Mouse (Mus musculus): ENCODE data around the gene Hmga1. TPM values are rescaled to one million over a fixed set of nuclear protein-coding genes. Genes with fewer than 3 reads are reported as not detected.

Gene Hmga1
- 653 and 658 TPM in 2 replicates for polyA plus RNA-seq (2014; fragmentation: Nextera tagmentation; extraction: Ambion mirVana)

DNA sequence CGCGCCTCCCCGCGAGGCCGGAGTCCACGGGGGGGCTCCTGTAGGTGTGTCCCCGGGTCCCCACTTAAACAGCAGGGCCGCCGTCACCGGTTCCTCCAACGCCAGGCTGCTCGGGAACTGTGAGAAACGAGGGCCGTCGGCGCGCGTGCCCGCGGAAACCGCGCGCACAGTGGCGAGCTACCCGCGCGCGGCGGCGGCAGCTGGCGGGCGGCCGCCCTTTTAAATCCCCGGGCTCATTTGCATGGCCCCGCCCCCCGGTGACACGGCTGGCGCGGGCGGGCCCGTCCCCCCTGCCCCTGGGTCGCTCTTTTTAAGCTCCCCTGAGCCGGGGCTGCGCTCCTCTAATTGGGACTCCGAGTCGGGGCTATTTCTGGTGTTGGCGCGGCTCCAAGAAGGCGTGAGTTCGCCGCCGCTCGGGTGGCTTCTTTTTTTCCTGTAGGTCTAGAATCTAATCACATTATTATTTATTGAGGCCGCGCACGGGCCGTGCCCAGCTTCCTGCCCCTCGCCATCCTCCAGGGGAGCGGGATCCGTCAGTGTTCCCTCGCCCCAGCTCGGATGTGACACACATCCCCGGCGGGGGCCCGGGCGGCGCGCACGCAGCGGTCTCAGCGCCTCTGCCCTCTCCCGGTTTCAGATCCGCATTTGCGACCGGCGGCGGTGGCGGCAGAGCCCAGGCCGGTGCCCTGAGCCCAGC lies at the start of gene Hmga1:
Gene Hmga1, plus strand, starts transcription at position 183 of the 697 bp plus-strand sequence.
- H3K4me1 ChIP-seq (ENCODE audit: control insufficient read depth, insufficient read depth, low read length): peaks cover 16% of the 10 kb centered on the region
- under 1% methylated on average over 79 of the region's 79 CpGs for WGBS

DNA sequence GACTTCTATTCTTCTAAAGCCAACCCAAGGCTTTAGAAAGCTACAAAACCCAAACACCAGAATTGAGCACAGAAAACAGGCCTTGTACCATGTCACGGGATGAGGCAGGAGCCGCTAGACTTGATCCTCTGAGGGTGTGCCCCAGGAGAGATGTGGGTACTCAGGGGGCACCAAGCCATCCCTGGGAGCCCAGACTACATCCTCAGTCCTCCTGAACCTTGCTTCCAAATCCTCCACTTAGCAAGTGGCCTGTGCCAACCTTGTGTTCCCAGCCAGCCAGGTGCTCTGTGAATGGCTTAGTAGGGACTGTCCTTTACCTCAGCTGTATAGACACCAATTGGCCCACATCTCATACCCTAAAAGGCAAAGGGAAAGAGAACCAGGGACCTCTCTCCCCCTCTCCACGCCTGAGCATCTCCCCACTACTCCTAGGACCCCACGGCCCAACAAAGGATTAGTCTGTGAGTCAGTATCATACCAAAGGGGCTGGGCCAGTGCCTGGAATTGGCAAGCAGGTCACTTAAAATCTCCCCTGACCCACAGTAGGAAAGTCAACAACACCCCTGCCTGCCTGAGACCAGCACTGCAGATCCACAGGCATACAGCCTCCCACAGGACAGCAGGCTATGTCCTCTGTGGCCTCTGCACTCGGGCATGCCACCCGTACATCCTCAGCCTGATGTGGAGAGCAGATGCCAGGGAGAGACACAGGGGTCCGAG lies 49.3 kb upstream of the Hmga1 start:
- no peak overlapping the region for H3K27ac ChIP-seq (replicated peaks; ENCODE audit: low read depth, low read length)
- no peak overlapping the region for H3K4me2 ChIP-seq (ENCODE audit: low read depth, severe bottlenecking)
- H3K36me3 ChIP-seq (ENCODE audit: control insufficient read depth, insufficient read depth, low read length): no peaks in the 10 kb centered on the region
- no peak overlapping the region for H3K4me3 ChIP-seq (ENCODE audit: low read depth, low read length)
- DNase-seq (ENCODE audit: low spot score) (no peak), ATAC-seq (ENCODE audit: insufficient number of reproducible peaks, low FRiP score, low TSS enrichment, low read depth) (no peak)
- 90% methylated on average over 7 of the region's 7 CpGs for WGBS
- H3K9me3 ChIP-seq (ENCODE audit: control insufficient read depth, low read length): no peaks in the 10 kb centered on the region
- H3K4me1 ChIP-seq (ENCODE audit: control insufficient read depth, insufficient read depth, low read length): peaks cover 29% of the 10 kb centered on the region
- no peak overlapping the region for H3K9ac ChIP-seq (ENCODE audit: low read length)
- peaks cover 36% of the 10 kb centered on the region for H3K27me3 ChIP-seq (ENCODE audit: control insufficient read depth, insufficient read depth, low read length)

More for the DNA sequence above, at the start of gene Hmga1:
- peak; percentile 95 for DNase-seq (ENCODE audit: low spot score)
- Histone ChIP-seq H3K27ac (replicated peaks; ENCODE audit: low read depth, low read length) (peak within 1 kb of the TSS; percentile 99), H3K9ac (ENCODE audit: low read length) (peak within 1 kb of the TSS; percentile 93), H3K9me3 (ENCODE audit: control insufficient read depth, low read length) (no peaks in the 10 kb centered on the region), H3K4me2 (ENCODE audit: low read depth, severe bottlenecking) (peak within 1 kb of the TSS; percentile 96), H3K4me3 (ENCODE audit: low read depth, low read length) (peak within 1 kb of the TSS; percentile 78), H3K27me3 (ENCODE audit: control insufficient read depth, insufficient read depth, low read length) (no peaks in the 10 kb centered on the region), H3K36me3 (ENCODE audit: control insufficient read depth, insufficient read depth, low read length) (peaks cover 7% of the 10 kb centered on the region; the same call in 1 of the 2 replicates)
- ATAC-seq (ENCODE audit: insufficient number of reproducible peaks, low FRiP score, low TSS enrichment, low read depth): peak; percentile 62

DNA sequence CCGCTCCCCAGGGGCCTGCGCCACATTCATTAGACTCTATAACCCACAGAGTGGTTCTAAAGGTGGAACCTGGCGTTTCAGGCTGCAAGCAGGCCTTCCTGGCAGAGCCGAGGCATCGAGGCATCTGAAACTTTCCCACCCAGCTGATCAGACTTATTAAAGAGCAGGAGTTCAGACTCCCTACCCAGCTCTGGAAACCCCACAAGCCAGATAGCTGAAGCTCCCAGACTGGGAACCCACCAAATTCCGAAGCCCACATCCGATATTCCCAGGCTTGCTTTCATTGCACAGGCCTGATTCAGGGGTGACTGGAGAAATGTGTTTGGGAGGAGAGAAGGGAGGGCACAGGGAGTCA lies 48.7 kb upstream of the Hmga1 start:
- peaks cover 36% of the 10 kb centered on the region for H3K27me3 ChIP-seq (ENCODE audit: control insufficient read depth, insufficient read depth, low read length)
- peaks cover 30% of the 10 kb centered on the region for H3K4me1 ChIP-seq (ENCODE audit: control insufficient read depth, insufficient read depth, low read length)
- no peak overlapping the region for H3K4me3 ChIP-seq (ENCODE audit: low read depth, low read length)
- H3K9me3 ChIP-seq (ENCODE audit: control insufficient read depth, low read length): no peaks in the 10 kb centered on the region
- H3K27ac ChIP-seq (replicated peaks; ENCODE audit: low read depth, low read length): no peak overlapping the region
- H3K36me3 ChIP-seq (ENCODE audit: control insufficient read depth, insufficient read depth, low read length): no peaks in the 10 kb centered on the region
- DNase-seq (ENCODE audit: low spot score): no peak
- ATAC-seq (ENCODE audit: insufficient number of reproducible peaks, low FRiP score, low TSS enrichment, low read depth): no peak
- no peak overlapping the region for H3K9ac ChIP-seq (ENCODE audit: low read length)
- no peak overlapping the region for H3K4me2 ChIP-seq (ENCODE audit: low read depth, severe bottlenecking)
- 92% methylated on average over 7 of the region's 7 CpGs for WGBS

DNA sequence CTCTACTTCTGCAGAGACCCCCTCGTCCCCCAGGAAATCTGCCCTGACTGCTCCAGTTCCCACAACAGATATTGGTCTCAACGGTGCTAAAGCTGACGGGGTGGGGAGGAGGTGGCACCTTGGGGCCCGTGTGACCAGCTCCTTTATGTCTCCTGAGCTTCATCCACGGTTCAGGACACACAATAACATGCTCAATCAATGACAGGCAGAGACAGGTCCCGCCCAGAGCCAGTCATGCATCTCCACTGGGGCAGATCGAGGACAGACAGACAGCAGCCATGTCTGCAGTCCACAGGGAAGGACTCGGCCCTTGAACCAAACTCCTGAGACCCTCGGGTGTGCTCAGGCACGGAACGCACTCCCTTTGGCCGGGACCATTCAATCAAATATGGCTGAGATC lies 48.3 kb upstream of the Hmga1 start:
- WGBS: 73% methylated on average over 12 of the region's 12 CpGs
- H3K36me3 ChIP-seq (ENCODE audit: control insufficient read depth, insufficient read depth, low read length): no peaks in the 10 kb centered on the region
- DNase-seq (ENCODE audit: low spot score) (no peak), ATAC-seq (ENCODE audit: insufficient number of reproducible peaks, low FRiP score, low TSS enrichment, low read depth) (no peak)
- peaks cover 29% of the 10 kb centered on the region for H3K4me1 ChIP-seq (ENCODE audit: control insufficient read depth, insufficient read depth, low read length)
- no peaks in the 10 kb centered on the region for H3K9me3 ChIP-seq (ENCODE audit: control insufficient read depth, low read length)
- H3K4me3 ChIP-seq (ENCODE audit: low read depth, low read length): no peak overlapping the region
- H3K9ac ChIP-seq (ENCODE audit: low read length): no peak overlapping the region
- H3K4me2 ChIP-seq (ENCODE audit: low read depth, severe bottlenecking): no peak overlapping the region
- no peak overlapping the region for H3K27ac ChIP-seq (replicated peaks; ENCODE audit: low read depth, low read length)
- H3K27me3 ChIP-seq (ENCODE audit: control insufficient read depth, insufficient read depth, low read length): peaks cover 36% of the 10 kb centered on the region

DNA sequence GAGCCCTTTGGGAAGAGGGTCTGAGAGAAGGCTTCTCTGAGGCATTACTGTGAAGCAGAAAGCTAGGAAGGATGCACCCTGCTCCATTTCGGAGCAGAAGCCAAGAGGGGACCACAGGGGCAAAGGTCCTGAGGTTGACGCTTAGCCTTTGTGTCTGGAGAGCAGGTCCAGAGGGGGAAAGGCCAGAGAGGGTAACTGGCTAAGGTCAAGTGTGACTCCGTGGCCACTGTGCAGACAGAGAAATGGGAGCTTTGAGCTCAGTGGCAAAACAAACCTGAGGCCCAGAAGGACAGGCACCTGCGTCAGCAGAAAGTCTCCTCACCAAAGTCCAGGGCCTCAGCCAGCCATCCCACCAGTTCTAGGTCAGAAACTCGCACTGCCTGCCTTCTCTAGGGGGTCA lies 47.8 kb upstream of the Hmga1 start:
- WGBS: 78% methylated on average over 5 of the region's 5 CpGs
- peaks cover 39% of the 10 kb centered on the region for H3K27me3 ChIP-seq (ENCODE audit: control insufficient read depth, insufficient read depth, low read length)
- no peak for DNase-seq (ENCODE audit: low spot score)
- no peaks in the 10 kb centered on the region for H3K36me3 ChIP-seq (ENCODE audit: control insufficient read depth, insufficient read depth, low read length)
- no peak overlapping the region for H3K9ac ChIP-seq (ENCODE audit: low read length)
- ATAC-seq (ENCODE audit: insufficient number of reproducible peaks, low FRiP score, low TSS enrichment, low read depth): no peak
- H3K27ac ChIP-seq (replicated peaks; ENCODE audit: low read depth, low read length): no peak overlapping the region
- H3K4me1 ChIP-seq (ENCODE audit: control insufficient read depth, insufficient read depth, low read length): peaks cover 29% of the 10 kb centered on the region
- no peak overlapping the region for H3K4me2 ChIP-seq (ENCODE audit: low read depth, severe bottlenecking)
- H3K4me3 ChIP-seq (ENCODE audit: low read depth, low read length): no peak overlapping the region
- H3K9me3 ChIP-seq (ENCODE audit: control insufficient read depth, low read length): no peaks in the 10 kb centered on the region

DNA sequence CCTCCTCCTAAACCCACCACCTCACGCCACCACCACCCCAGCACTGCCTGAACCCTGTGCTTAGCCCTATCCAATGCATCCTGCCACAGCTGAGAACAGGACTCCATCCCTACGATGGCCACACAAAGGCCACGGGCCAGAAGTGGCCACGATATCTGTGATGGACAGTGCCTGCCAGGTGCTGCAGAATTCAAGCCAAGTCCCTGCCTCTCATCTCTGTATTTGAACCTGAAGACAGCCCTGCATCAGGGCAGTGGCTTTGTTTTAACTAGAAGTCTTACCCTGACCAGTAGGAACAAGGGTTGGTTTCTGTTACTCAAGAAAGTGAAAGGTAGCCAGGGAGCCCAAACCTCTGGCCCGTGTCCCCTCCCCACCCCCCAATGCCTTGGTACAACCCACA lies 47.2 kb upstream of the Hmga1 start:
- Histone ChIP-seq H3K4me3 (ENCODE audit: low read depth, low read length) (no peak overlapping the region), H3K4me1 (ENCODE audit: control insufficient read depth, insufficient read depth, low read length) (peaks cover 31% of the 10 kb centered on the region), H3K4me2 (ENCODE audit: low read depth, severe bottlenecking) (no peak overlapping the region), H3K9ac (ENCODE audit: low read length) (no peak overlapping the region), H3K9me3 (ENCODE audit: control insufficient read depth, low read length) (no peaks in the 10 kb centered on the region), H3K27me3 (ENCODE audit: control insufficient read depth, insufficient read depth, low read length) (peaks cover 45% of the 10 kb centered on the region), H3K36me3 (ENCODE audit: control insufficient read depth, insufficient read depth, low read length) (no peaks in the 10 kb centered on the region), H3K27ac (replicated peaks; ENCODE audit: low read depth, low read length) (no peak overlapping the region)
- 82% methylated on average over 5 of the region's 5 CpGs for WGBS
- ATAC-seq (ENCODE audit: insufficient number of reproducible peaks, low FRiP score, low TSS enrichment, low read depth) (no peak), DNase-seq (ENCODE audit: low spot score) (no peak)

DNA sequence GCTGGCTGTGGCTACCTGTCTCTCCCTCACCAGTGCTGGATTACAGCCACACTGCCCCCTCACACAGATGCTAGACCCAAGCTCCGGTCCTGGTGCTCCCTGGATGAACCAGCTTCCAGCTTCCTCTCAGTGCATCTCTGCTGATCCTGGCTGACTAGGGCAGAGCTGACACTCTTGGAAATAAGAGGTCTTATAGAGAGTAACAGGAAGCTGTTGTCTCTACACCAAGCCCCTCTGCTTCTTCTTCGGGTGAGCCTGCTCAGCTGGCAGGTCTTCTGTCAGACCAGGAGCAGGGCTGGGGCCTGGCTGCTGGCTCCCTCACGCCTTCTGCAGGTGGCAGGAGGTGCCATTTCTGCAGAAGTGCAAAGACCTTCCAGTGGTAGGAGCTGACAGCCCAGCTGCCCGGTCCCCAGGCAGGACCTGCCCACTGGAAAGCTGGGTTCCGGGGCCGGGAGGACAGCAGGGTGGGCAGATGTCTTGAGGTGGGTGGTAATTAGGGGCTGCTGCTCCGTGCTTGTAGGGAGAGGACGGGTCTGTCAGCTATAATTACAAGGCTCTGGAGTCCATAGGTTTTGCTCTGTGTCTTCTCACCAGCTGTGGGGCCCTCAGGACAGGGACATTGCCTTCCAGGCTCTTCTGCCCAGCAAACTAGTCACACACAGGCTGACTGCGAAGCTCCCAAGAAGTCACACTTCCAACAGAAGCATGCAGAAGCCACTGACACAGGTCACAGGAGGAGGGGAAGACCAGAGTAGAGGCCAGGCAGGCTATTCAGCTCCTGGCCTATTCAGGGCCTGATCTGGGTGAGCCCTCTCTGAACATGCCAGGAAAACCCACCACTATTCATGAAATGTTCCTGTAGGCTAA lies 45.8 kb upstream of the Hmga1 start:
- no peak overlapping the region for H3K4me3 ChIP-seq (ENCODE audit: low read depth, low read length)
- peaks cover 22% of the 10 kb centered on the region for H3K4me1 ChIP-seq (ENCODE audit: control insufficient read depth, insufficient read depth, low read length)
- H3K4me2 ChIP-seq (ENCODE audit: low read depth, severe bottlenecking): no peak overlapping the region
- WGBS: 44% methylated on average over 9 of the region's 9 CpGs
- no peak overlapping the region for H3K9ac ChIP-seq (ENCODE audit: low read length)
- ATAC-seq (ENCODE audit: insufficient number of reproducible peaks, low FRiP score, low TSS enrichment, low read depth): no peak
- H3K27me3 ChIP-seq (ENCODE audit: control insufficient read depth, insufficient read depth, low read length): peaks cover 59% of the 10 kb centered on the region
- H3K27ac ChIP-seq (replicated peaks; ENCODE audit: low read depth, low read length): no peak overlapping the region
- H3K36me3 ChIP-seq (ENCODE audit: control insufficient read depth, insufficient read depth, low read length): no peaks in the 10 kb centered on the region
- H3K9me3 ChIP-seq (ENCODE audit: control insufficient read depth, low read length): no peaks in the 10 kb centered on the region
- DNase-seq (ENCODE audit: low spot score): no peak

DNA sequence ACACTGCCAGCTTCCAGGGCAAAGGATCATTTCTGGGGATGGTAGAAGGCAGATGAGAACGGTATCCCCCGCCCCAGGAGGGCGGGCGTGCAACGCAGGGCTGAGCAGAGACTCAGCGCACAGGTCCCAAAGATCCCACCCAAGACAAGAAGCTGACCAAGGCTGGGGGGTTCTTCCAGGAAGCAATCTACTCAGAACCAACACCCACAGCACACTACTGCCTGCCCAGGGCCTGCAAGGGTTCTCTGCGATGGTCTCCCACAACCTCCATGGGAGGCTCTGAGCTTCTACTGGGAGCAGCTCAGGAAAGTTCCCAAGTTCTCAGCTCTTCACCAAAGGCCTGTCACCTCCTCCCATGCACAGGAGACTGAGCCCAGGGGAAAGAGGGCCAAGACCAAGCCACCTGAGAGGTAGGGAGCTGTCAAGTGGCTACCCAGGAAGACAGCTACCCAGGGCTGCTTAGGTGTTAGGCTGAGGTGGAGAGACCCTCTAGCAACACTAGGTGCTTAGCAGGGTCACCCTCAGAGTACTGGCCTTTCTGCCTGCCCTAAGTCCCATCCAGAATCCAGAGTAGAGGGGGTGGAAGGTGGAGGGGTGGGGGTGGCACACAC lies 45.1 kb upstream of the Hmga1 start:
- H3K4me3 ChIP-seq (ENCODE audit: low read depth, low read length): no peak overlapping the region

More for the DNA sequence above, 45.1 kb upstream of the Hmga1 start:
- DNase-seq (ENCODE audit: low spot score): no peak
- Histone ChIP-seq H3K4me1 (ENCODE audit: control insufficient read depth, insufficient read depth, low read length) (peaks cover 14% of the 10 kb centered on the region), H3K27ac (replicated peaks; ENCODE audit: low read depth, low read length) (no peak overlapping the region), H3K9ac (ENCODE audit: low read length) (no peak overlapping the region), H3K27me3 (ENCODE audit: control insufficient read depth, insufficient read depth, low read length) (peaks cover 64% of the 10 kb centered on the region), H3K36me3 (ENCODE audit: control insufficient read depth, insufficient read depth, low read length) (no peaks in the 10 kb centered on the region), H3K4me2 (ENCODE audit: low read depth, severe bottlenecking) (no peak overlapping the region), H3K9me3 (ENCODE audit: control insufficient read depth, low read length) (no peaks in the 10 kb centered on the region)
- no peak for ATAC-seq (ENCODE audit: insufficient number of reproducible peaks, low FRiP score, low TSS enrichment, low read depth)
- WGBS: 82% methylated on average over 7 of the region's 7 CpGs

Data from limb, embryonic 11.5 days (tissue).